Mouse (Mus musculus) megakaryocyte, adult 5-6 weeks (primary cell): ENCODE data around the gene Mthfd1. TPM values are rescaled to one million over a fixed set of nuclear protein-coding genes. Genes with fewer than 3 reads are reported as not detected.
"Not testable (repeated sequence)": the region's sequence is repeated elsewhere in the genome, so short reads cannot be mapped to it uniquely, and the experiment has no call there.

Experiments
- ATAC-seq: 2 replicates; pipeline ENCODE4 v1.8.0; 2016; ENCODE audit warnings: mild to moderate bottlenecking, inconsistent platforms; ENCODE audit not compliant: poor library complexity, severe bottlenecking
- total RNA-seq, 2 experiments: library from RNA; stranded (forward) in 1 of 2; stranded (reverse) in 1 of 2; fragments of 153-499, 151-499 nt in 1 of 2; fragments of 221-1000, 200-1000 nt in 1 of 2; gene quantifications; 2 replicates each; pipeline versions ENCODE4 v1.2.3 to v1.2.4; 2015 to 2017

Mthfd1 gene
- total RNA-seq (2015) (18.4 and 22.9 TPM in 2 replicates), total RNA-seq (2017) (32.6 and 33.4 TPM in 2 replicates)

- peak; percentile 95 for ATAC-seq
These were observed at the start of gene Mthfd1 for GRCm38 (mm10) chr12:76254725-76255498. Gene Mthfd1, plus strand, starts transcription at chr12:76255298.

- ATAC-seq, result no peak
These were observed 45.6 kb upstream of the Mthfd1 start for GRCm38 (mm10) chr12:76209429-76209974.

GRCm38 (mm10) chr12:76215121-76215520 lies 40.0 kb upstream of the Mthfd1 start:
- no peak for ATAC-seq

- no peak for ATAC-seq
These were observed 38.4 kb upstream of the Mthfd1 start for GRCm38 (mm10) chr12:76216716-76217115.

GRCm38 (mm10) chr12:76222104-76222503 lies 33.0 kb upstream of the Mthfd1 start:
- not testable (repeated sequence) for ATAC-seq

GRCm38 (mm10) chr12:76230644-76231043 lies 24.5 kb upstream of the Mthfd1 start:
- no peak for ATAC-seq

- ATAC-seq, result no peak
These were observed 19.8 kb upstream of the Mthfd1 start for GRCm38 (mm10) chr12:76235253-76235652.

- no peak for ATAC-seq
These were observed 15.8 kb upstream of the Mthfd1 start for GRCm38 (mm10) chr12:76239145-76239838.

- no peak for ATAC-seq
These were observed 15.1 kb upstream of the Mthfd1 start for GRCm38 (mm10) chr12:76239839-76240571.

GRCm38 (mm10) chr12:76240670-76241069 lies 14.4 kb upstream of the Mthfd1 start:
- ATAC-seq, result no peak

GRCm38 (mm10) chr12:76241084-76241483 lies 14.0 kb upstream of the Mthfd1 start:
- no peak for ATAC-seq

GRCm38 (mm10) chr12:76241833-76242232 lies 13.3 kb upstream of the Mthfd1 start:
- no peak for ATAC-seq

GRCm38 (mm10) chr12:76244981-76245380 lies 10.1 kb upstream of the Mthfd1 start:
- ATAC-seq, result no peak

- ATAC-seq, result no peak
These were observed 8.5 kb upstream of the Mthfd1 start, which contains the start of gene Tex21 for GRCm38 (mm10) chr12:76246646-76247045. Gene Tex21, minus strand, starts transcription at chr12:76246746.

GRCm38 (mm10) chr12:76253090-76253489 lies 2.0 kb upstream of the Mthfd1 start:
- ATAC-seq, result no peak

GRCm38 (mm10) chr12:76253591-76253990 lies 1.5 kb upstream of the Mthfd1 start:
- no peak for ATAC-seq

- ATAC-seq, result no peak
These were observed 1.1 kb upstream of the Mthfd1 start for GRCm38 (mm10) chr12:76253991-76254390.

GRCm38 (mm10) chr12:76255499-76255875 lies 389 bp downstream of the Mthfd1 start:
- peak; percentile 25 for ATAC-seq

GRCm38 (mm10) chr12:76256114-76256843 lies 1.2 kb downstream of the Mthfd1 start:
- 0 out of 2 replicates have a peak, but pooled peaks have one; percentile 5 for ATAC-seq

GRCm38 (mm10) chr12:76260673-76261072 lies 5.6 kb downstream of the Mthfd1 start:
- no peak for ATAC-seq
